Mouse (Mus musculus): ENCODE results near the gene Phyhipl. TPM values are rescaled to one million over a fixed set of nuclear protein-coding genes. Genes with fewer than 3 reads are reported as not detected.

Gene Phyhipl
- total RNA-seq (2014; rRNA removed) (38.5 and 55.4 TPM in 2 replicates), polyA plus RNA-seq (2015; fragmentation: Nextera tagmentation; extraction: Ambion mirVana) (307 and 323 TPM in 2 replicates)

- no peak for TF ChIP-seq CTCF (IDR thresholded peaks at IDR 0.05)
- no peaks in the 10 kb centered on the region for H3K27me3 ChIP-seq (ENCODE audit: insufficient read depth, low read length)
- no peaks in the 10 kb centered on the region for H3K9me3 ChIP-seq (ENCODE audit: low read length)
- ATAC-seq (ENCODE audit: low FRiP score) (no peak), DNase-seq (ENCODE audit: low spot score) (no peak)
- no peaks in the 10 kb centered on the region for H3K4me1 ChIP-seq (ENCODE audit: insufficient read depth, low read length)
- H3K4me2 ChIP-seq (ENCODE audit: low read depth, low read length, poor library complexity, severe bottlenecking) = no peak within 1 kb of the TSS
- H3K4me3 ChIP-seq (ENCODE audit: low read depth, low read length) = no peak within 1 kb of the TSS
- H3K36me3 ChIP-seq (ENCODE audit: insufficient read depth, low read length) = no peaks in the 10 kb centered on the region
- H3K9ac ChIP-seq (replicated peaks; ENCODE audit: low read length, poor library complexity, severe bottlenecking) = no peak within 1 kb of the TSS
- WGBS = 66% methylated on average over 7 of the region's 7 CpGs
- no peak within 1 kb of the TSS for H3K27ac ChIP-seq (ENCODE audit: low read depth, low read length)
Observed at GRCm38 (mm10) chr10:70655828-70656227, at the start of gene Phyhipl. Gene Phyhipl, minus strand, starts transcription at chr10:70655965.

DNA sequence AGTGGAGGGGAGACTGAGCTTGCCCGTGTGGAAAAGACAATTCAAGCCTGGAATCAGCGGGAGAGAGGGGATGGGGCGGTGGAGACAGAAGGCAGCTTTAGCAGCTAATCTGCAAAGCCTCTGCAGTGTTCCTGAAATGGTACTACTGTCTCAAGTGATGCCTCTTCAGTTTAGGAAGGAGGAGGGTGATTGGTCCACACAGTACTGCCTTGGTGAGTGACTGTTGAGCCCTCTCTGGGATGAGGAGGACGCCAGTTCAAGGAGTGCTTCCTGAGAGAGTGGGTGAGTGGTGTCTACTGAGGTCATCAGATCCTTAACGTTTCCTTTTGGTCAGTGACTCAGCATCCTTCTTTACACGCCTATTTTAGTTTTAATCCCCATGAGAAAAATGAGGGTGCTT, 47.4 kb upstream of the Phyhipl start:
- H3K9ac ChIP-seq (replicated peaks; ENCODE audit: low read length, poor library complexity, severe bottlenecking) = no peak overlapping the region
- 59% methylated on average over 6 of the region's 6 CpGs for WGBS
- no peak for TF ChIP-seq CTCF (IDR thresholded peaks at IDR 0.05)
- no peak for ATAC-seq (ENCODE audit: low FRiP score)
- H3K27ac ChIP-seq (ENCODE audit: low read depth, low read length) = no peak overlapping the region
- H3K36me3 ChIP-seq (ENCODE audit: insufficient read depth, low read length) = no peaks in the 10 kb centered on the region
- no peaks in the 10 kb centered on the region for H3K9me3 ChIP-seq (ENCODE audit: low read length)
- no peaks in the 10 kb centered on the region for H3K4me1 ChIP-seq (ENCODE audit: insufficient read depth, low read length)
- no peaks in the 10 kb centered on the region for H3K27me3 ChIP-seq (ENCODE audit: insufficient read depth, low read length)
- no peak for DNase-seq (ENCODE audit: low spot score)
- H3K4me3 ChIP-seq (ENCODE audit: low read depth, low read length) = no peak overlapping the region
- no peak overlapping the region for H3K4me2 ChIP-seq (ENCODE audit: low read depth, low read length, poor library complexity, severe bottlenecking)

DNA sequence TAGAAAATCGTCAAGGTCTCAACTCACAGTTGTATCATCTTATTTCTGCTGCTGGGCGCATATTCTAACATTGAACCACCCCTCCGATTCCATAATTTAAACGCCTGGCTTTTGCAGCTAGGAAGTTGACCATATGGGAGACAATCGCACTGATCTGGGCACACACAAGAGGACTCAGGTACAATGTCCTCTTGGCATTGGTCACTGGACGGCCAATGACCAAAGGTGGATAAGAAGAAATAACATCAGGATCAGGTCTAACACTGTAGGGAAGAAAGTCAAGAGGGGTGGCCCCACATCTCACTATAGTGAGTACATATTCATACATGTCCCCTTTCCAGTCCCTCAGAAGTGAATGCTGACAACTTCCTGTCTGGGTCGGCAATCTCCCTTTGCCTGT, 43.8 kb upstream of the Phyhipl start:
- Histone ChIP-seq H3K4me2 (ENCODE audit: low read depth, low read length, poor library complexity, severe bottlenecking) (no peak overlapping the region), H3K4me3 (ENCODE audit: low read depth, low read length) (no peak overlapping the region), H3K27ac (ENCODE audit: low read depth, low read length) (no peak overlapping the region), H3K36me3 (ENCODE audit: insufficient read depth, low read length) (no peaks in the 10 kb centered on the region), H3K4me1 (ENCODE audit: insufficient read depth, low read length) (no peaks in the 10 kb centered on the region), H3K9ac (replicated peaks; ENCODE audit: low read length, poor library complexity, severe bottlenecking) (no peak overlapping the region), H3K9me3 (ENCODE audit: low read length) (no peaks in the 10 kb centered on the region), H3K27me3 (ENCODE audit: insufficient read depth, low read length) (no peaks in the 10 kb centered on the region)
- TF ChIP-seq CTCF (IDR thresholded peaks at IDR 0.05) = no peak
- ATAC-seq (ENCODE audit: low FRiP score) (no peak), DNase-seq (ENCODE audit: low spot score) (no peak)
- 95% methylated on average over 7 of the region's 7 CpGs for WGBS

GRCm38 (mm10) chr10:70698014-70698413, 42.2 kb upstream of the Phyhipl start:
- H3K4me3 ChIP-seq (ENCODE audit: low read depth, low read length) = no peak overlapping the region
- 92% methylated on average over 3 of the region's 3 CpGs for WGBS
- no peak overlapping the region for H3K4me2 ChIP-seq (ENCODE audit: low read depth, low read length, poor library complexity, severe bottlenecking)
- no peak overlapping the region for H3K27ac ChIP-seq (ENCODE audit: low read depth, low read length)
- H3K4me1 ChIP-seq (ENCODE audit: insufficient read depth, low read length) = no peaks in the 10 kb centered on the region
- no peak overlapping the region for H3K9ac ChIP-seq (replicated peaks; ENCODE audit: low read length, poor library complexity, severe bottlenecking)
- no peaks in the 10 kb centered on the region for H3K9me3 ChIP-seq (ENCODE audit: low read length)
- H3K36me3 ChIP-seq (ENCODE audit: insufficient read depth, low read length) = no peaks in the 10 kb centered on the region
- TF ChIP-seq CTCF (IDR thresholded peaks at IDR 0.05) = no peak
- DNase-seq (ENCODE audit: low spot score) (no peak), ATAC-seq (ENCODE audit: low FRiP score) (no peak)
- H3K27me3 ChIP-seq (ENCODE audit: insufficient read depth, low read length) = no peaks in the 10 kb centered on the region

DNA sequence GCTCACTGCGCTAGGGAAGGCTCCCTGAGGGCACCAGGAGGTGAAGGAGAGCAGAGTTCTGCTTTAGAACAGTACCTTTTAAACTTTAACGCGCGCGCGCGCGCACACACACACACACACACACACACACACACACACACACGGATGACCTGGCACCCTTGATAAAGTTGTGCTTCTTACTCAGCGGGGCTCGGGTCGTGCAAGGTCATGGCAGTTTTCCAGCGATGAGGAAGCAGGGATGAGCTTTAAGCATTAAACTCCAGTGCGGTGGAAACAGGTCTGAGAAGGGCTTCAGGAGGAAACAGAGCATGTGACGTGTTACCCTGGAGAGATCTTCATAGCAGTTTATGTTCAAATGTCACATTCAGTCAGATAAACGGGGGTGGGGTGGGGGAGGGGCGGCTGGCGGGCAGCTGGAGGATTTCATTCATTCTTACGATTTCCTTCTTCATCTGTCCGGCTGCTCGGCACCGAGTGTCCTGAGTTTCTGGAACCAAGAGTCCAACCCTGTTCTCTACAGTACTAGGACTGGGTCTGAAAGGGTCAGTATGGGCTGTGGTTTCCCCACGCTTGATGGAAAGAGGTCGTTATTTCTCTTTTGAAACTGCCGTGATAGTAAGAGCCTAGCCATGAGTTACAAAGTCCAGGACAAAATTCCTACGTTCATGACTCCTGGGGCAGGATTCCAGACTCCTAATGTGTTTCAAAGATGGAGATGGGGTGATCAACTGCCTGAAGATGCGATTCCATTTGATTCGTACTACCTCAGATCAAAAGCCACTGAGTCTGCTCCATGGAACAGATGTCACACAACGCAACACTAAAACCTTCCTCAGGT, 41.2 kb upstream of the Phyhipl start:
- DNase-seq (ENCODE audit: low spot score) = no peak

DNA sequence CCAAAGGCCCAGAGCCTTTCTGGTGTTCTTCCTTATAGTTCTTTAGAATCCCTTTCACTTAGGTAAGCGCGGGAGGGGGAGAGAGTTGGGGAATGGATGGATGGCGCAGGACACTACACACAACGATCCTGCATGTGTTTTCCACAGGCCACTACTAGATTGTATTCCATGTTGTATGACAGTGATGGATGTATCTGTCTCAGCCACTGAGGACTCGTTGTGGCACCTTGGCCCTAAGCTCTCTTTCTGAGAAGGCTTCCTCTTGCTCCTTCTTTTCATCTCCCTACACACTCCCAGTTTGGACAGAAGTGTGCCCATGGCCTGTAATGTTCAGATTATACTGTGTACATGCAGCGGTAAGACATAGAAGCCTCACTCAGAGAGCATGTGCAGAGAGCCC, 33.6 kb upstream of the Phyhipl start:
- Histone ChIP-seq H3K27ac (ENCODE audit: low read depth, low read length) (no peak overlapping the region), H3K9ac (replicated peaks; ENCODE audit: low read length, poor library complexity, severe bottlenecking) (no peak overlapping the region), H3K4me2 (ENCODE audit: low read depth, low read length, poor library complexity, severe bottlenecking) (no peak overlapping the region), H3K27me3 (ENCODE audit: insufficient read depth, low read length) (no peaks in the 10 kb centered on the region), H3K4me3 (ENCODE audit: low read depth, low read length) (no peak overlapping the region), H3K36me3 (ENCODE audit: insufficient read depth, low read length) (no peaks in the 10 kb centered on the region), H3K9me3 (ENCODE audit: low read length) (no peaks in the 10 kb centered on the region), H3K4me1 (ENCODE audit: insufficient read depth, low read length) (no peaks in the 10 kb centered on the region)
- no peak for ATAC-seq (ENCODE audit: low FRiP score)
- no peak for DNase-seq (ENCODE audit: low spot score)
- 92% methylated on average over 6 of the region's 6 CpGs for WGBS
- no peak for TF ChIP-seq CTCF (IDR thresholded peaks at IDR 0.05)

More for the DNA sequence above, 41.2 kb upstream of the Phyhipl start:
- H3K4me1 ChIP-seq (ENCODE audit: insufficient read depth, low read length) = no peaks in the 10 kb centered on the region
- no peaks in the 10 kb centered on the region for H3K27me3 ChIP-seq (ENCODE audit: insufficient read depth, low read length)
- no peak overlapping the region for H3K4me3 ChIP-seq (ENCODE audit: low read depth, low read length)
- H3K4me2 ChIP-seq (ENCODE audit: low read depth, low read length, poor library complexity, severe bottlenecking) = no peak overlapping the region
- no peaks in the 10 kb centered on the region for H3K9me3 ChIP-seq (ENCODE audit: low read length)
- H3K27ac ChIP-seq (ENCODE audit: low read depth, low read length) = no peak overlapping the region
- no peak for ATAC-seq (ENCODE audit: low FRiP score)
- H3K9ac ChIP-seq (replicated peaks; ENCODE audit: low read length, poor library complexity, severe bottlenecking) = no peak overlapping the region
- no peaks in the 10 kb centered on the region for H3K36me3 ChIP-seq (ENCODE audit: insufficient read depth, low read length)
- 82% methylated on average over 29 of the region's 29 CpGs for WGBS
- no peak for TF ChIP-seq CTCF (IDR thresholded peaks at IDR 0.05)
